Mouse (Mus musculus): ENCODE results near the gene Gm14325.
"Not testable (repeated sequence)": the region's sequence is repeated elsewhere in the genome, so short reads cannot be mapped to it uniquely, and the experiment has no call there.

GRCm38 (mm10) chr2:177836756-177837155 is 3.4 kb downstream of the Gm14325 start:
- TF ChIP-seq POLR2A (IDR thresholded peaks at IDR 0.05; ENCODE audit: extremely low read depth, insufficient read depth, low read length); CTCF (IDR thresholded peaks at IDR 0.05; ENCODE audit: low read depth, low read length): not testable (repeated sequence)
